Mouse (Mus musculus): ENCODE results near the gene Dmd.
A peak's percentile ranks its signal among the peaks of the same experiment; 100 is the strongest.
"Not testable (repeated sequence)": the region's sequence is repeated elsewhere in the genome, so short reads cannot be mapped to it uniquely, and the experiment has no call there.

Dmd gene

GRCm38 (mm10) chrX:82948630-82949029 lies at the start of gene Dmd:
Dmd (plus strand) TSS chrX:82948870.
- DNase-seq (ENCODE audit: low spot score in 2 of 2): no peak

GRCm38 (mm10) chrX:82901515-82901914 lies 47.2 kb upstream of the Dmd start:
- DNase-seq (ENCODE audit: low spot score in 2 of 2): no peak

- no peak for DNase-seq (ENCODE audit: low spot score in 2 of 2)
Measured at GRCm38 (mm10) chrX:82987683-82988082, 39.0 kb downstream of the Dmd start.

- no peak for DNase-seq (ENCODE audit: low spot score in 2 of 2)
Measured at GRCm38 (mm10) chrX:83050190-83050589, 101.5 kb downstream of the Dmd start.

GRCm38 (mm10) chrX:83116171-83116876 lies 167.7 kb downstream of the Dmd start:
- DNase-seq (ENCODE audit: low spot score in 2 of 2): no peak

- DNase-seq (ENCODE audit: low spot score in 2 of 2): no peak
Measured at GRCm38 (mm10) chrX:83117198-83117597, 168.5 kb downstream of the Dmd start.

- peak in 1 of 2 experiments; percentile 8 for DNase-seq (ENCODE audit: low spot score in 2 of 2)
Measured at GRCm38 (mm10) chrX:83220563-83220962, 271.9 kb downstream of the Dmd start.

- no peak for DNase-seq (ENCODE audit: low spot score in 2 of 2)
Measured at GRCm38 (mm10) chrX:83221050-83221449, 272.4 kb downstream of the Dmd start.

GRCm38 (mm10) chrX:83487598-83487997 lies 538.9 kb downstream of the Dmd start, which contains the start of gene Tsga8:
Tsga8 (minus strand) TSS chrX:83487924.
- DNase-seq (ENCODE audit: low spot score in 2 of 2): no peak

- no peak for DNase-seq (ENCODE audit: low spot score in 2 of 2)
Measured at GRCm38 (mm10) chrX:83674998-83675397, 726.3 kb downstream of the Dmd start.

GRCm38 (mm10) chrX:83686547-83686946 lies 737.9 kb downstream of the Dmd start:
- DNase-seq (ENCODE audit: low spot score in 2 of 2): peak in 1 of 2 experiments; percentile 3

GRCm38 (mm10) chrX:83740533-83740932 lies 791.9 kb downstream of the Dmd start:
- no peak for DNase-seq (ENCODE audit: low spot score in 2 of 2)

GRCm38 (mm10) chrX:83746301-83747008 lies 797.8 kb downstream of the Dmd start:
- no peak for DNase-seq (ENCODE audit: low spot score in 2 of 2)

- DNase-seq (ENCODE audit: low spot score in 2 of 2): no peak
Measured at GRCm38 (mm10) chrX:83787406-83787805, 838.7 kb downstream of the Dmd start.

GRCm38 (mm10) chrX:83867469-83867868 lies 918.8 kb downstream of the Dmd start:
- not testable (repeated sequence) for DNase-seq (ENCODE audit: low spot score in 2 of 2)

GRCm38 (mm10) chrX:83875389-83875788 lies 926.7 kb downstream of the Dmd start:
- not testable (repeated sequence) for DNase-seq (ENCODE audit: low spot score in 2 of 2)

- no peak for DNase-seq (ENCODE audit: low spot score in 2 of 2)
Measured at GRCm38 (mm10) chrX:83975895-83976294, 1027.2 kb downstream of the Dmd start.

- DNase-seq (ENCODE audit: low spot score in 2 of 2): peak in 1 of 2 experiments; percentile 18
Measured at GRCm38 (mm10) chrX:84001294-84001693, 1052.6 kb downstream of the Dmd start.

GRCm38 (mm10) chrX:84062431-84062830 lies 1113.8 kb downstream of the Dmd start:
- DNase-seq (ENCODE audit: low spot score in 2 of 2): not testable (repeated sequence)

GRCm38 (mm10) chrX:84165872-84166271 lies 1217.2 kb downstream of the Dmd start:
- no peak for DNase-seq (ENCODE audit: low spot score in 2 of 2)

GRCm38 (mm10) chrX:84241297-84241859 lies 1292.7 kb downstream of the Dmd start:
- DNase-seq (ENCODE audit: low spot score in 2 of 2): no peak

GRCm38 (mm10) chrX:84330593-84330992 lies 1381.9 kb downstream of the Dmd start:
- no peak for DNase-seq (ENCODE audit: low spot score in 2 of 2)

- DNase-seq (ENCODE audit: low spot score in 2 of 2): no peak
Measured at GRCm38 (mm10) chrX:84332177-84332576, 1383.5 kb downstream of the Dmd start.

Measured in frontal cortex, postnatal 14 days (tissue).